Comparison of ENCODE assay signal across 12 mouse cellular contexts in the genomic region with DNA sequence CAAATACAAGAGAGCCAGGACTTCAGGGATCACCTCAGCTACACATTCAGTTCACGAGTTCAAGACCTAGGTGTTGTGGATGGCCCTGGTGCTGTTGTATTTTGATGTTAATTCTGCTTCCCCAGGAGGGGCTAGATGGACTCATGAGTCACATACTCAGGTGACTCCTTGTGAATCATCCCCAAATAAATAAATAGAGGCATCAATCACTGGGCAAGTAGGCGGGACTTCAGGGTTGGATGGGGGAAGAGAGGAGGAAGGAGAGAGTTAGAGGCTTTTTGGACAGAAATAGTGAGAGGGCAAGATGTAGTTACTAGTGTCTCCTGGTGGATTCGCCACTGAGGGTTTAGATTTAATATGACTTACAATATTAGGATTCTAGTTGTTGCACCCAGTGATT.
"Had no signal": no experiment of that assay in that cellular context is flagged by ENCODE, and none has a peak within 500 bp of the region (broad histone marks: within the 10 kb centered on the region; RNA-seq: fewer than 3 reads in every experiment).

No protein-coding gene starts in this region.

- ATAC-seq: liver, postnatal 0 days; lung, postnatal 0 days; midbrain, embryonic 13.5 days; midbrain, embryonic 16.5 days had no signal

- DNase-seq: liver, embryonic 13.5 days; liver, postnatal 0 days; lung, adult 2 months; lung, postnatal 14 days; lung, postnatal 36 days; right cerebral cortex, postnatal 14 days; thymus, adult 2 months; thymus, postnatal 14 days; thymus, postnatal 36 days had no signal
